Mouse (Mus musculus) heart, embryonic 13.5 days (tissue): ENCODE measurements around the gene Ccdc82. TPM values are rescaled to one million over a fixed set of nuclear protein-coding genes. Genes with fewer than 3 reads are reported as not detected.

ENCODE experiments used
- ATAC-seq: fragments of 200-750 bp; cut with Nextera tagmentation; 2 replicates; pipeline ENCODE4 v1.8.0; 2017; ENCODE audit warnings: moderate TSS enrichment; ENCODE audit not compliant: insufficient number of reproducible peaks, low FRiP score, low TSS enrichment; ENCODE audit errors: extremely low read depth
- H3K27ac ChIP-seq: fragments of 300-500 bp; sonication (generic); replicated peaks from 2 replicates; pipeline ENCODE4 v1.5.1; 2015; ENCODE audit warnings: moderate library complexity, mild to moderate bottlenecking, inconsistent platforms
- H3K27me3 ChIP-seq: fragments of 300-500 bp; sonication (generic); replicated peaks from 2 replicates; pipeline ENCODE4 v1.6.1; 2015; ENCODE audit warnings: mild to moderate bottlenecking, inconsistent platforms
- H3K36me3 ChIP-seq: fragments of 300-500 bp; sonication (generic); 2 replicates; pipeline ENCODE4 v1.6.1; 2015; ENCODE audit warnings: mild to moderate bottlenecking, inconsistent platforms
- H3K4me1 ChIP-seq: fragments of 300-500 bp; sonication (generic); 2 replicates; pipeline ENCODE4 v1.6.1; 2015; ENCODE audit warnings: inconsistent platforms
- H3K4me2 ChIP-seq: fragments of 300-500 bp; sonication (generic); 2 replicates; pipeline ENCODE4 v1.6.1; 2015; ENCODE audit warnings: inconsistent platforms, mild to moderate bottlenecking, moderate library complexity
- H3K4me3 ChIP-seq: fragments of 300-500 bp; sonication (generic); 2 replicates; pipeline ENCODE4 v1.5.1; 2015; ENCODE audit warnings: moderate library complexity, mild to moderate bottlenecking, inconsistent platforms
- H3K9ac ChIP-seq: fragments of 300-500 bp; sonication (generic); 2 replicates; pipeline ENCODE4 v1.6.1; 2015; ENCODE audit warnings: inconsistent platforms, mild to moderate bottlenecking, moderate library complexity
- H3K9me3 ChIP-seq: fragments of 300-500 bp; sonication (generic); 2 replicates; pipeline ENCODE4 v1.6.1; 2016; ENCODE audit warnings: inconsistent platforms
- WGBS: fragments of 180-500 bp; shearing (Covaris S2); methylation state at CpG from one replicate; pipeline ENCODE4 v1.1.7; 2015; ENCODE audit warnings: mixed read lengths; 5-methylcytosine and 5-hydroxymethylcytosine counted together
- polyA plus RNA-seq: library from polyadenylated mRNA; unstranded; fragments of >200 nt; fragmentation: Nextera tagmentation; extraction: Ambion mirVana; gene quantifications from 2 replicates; pipeline ENCODE4 v1.2.1, GENCODE M21; 2015

Gene Ccdc82
- polyA plus RNA-seq, 1 experiment from 2014 or later = 6.3 TPM

DNA sequence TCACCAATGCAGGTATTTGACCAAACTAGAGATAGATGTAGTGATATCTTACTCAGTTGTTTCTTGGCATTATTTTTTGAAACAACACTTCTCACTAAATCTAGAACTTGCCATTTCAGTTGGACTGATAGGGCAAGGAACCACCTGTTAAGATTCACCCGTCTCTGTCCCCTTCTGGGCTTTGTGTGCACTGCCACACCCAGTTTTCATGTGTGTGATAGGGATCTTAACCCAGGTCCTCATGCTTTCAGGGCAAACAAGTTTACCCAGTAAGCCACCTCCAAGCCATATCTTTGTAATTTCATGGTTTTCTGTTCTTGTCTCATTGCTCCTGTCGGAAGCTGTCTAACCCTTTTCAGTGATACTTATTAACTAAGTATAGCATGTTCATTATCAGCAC, 4.5 kb downstream of the Ccdc82 start:
- Histone ChIP-seq H3K4me3 (no peak overlapping the region), H3K27me3 (no peaks in the 10 kb centered on the region), H3K9me3 (no peaks in the 10 kb centered on the region), H3K9ac (no peak overlapping the region), H3K4me2 (no peak overlapping the region), H3K27ac (no peak overlapping the region), H3K4me1 (peaks cover 7% of the 10 kb centered on the region), H3K36me3 (peaks cover 12% of the 10 kb centered on the region)
- WGBS = 84% methylated on average over 2 of the region's 2 CpGs
- ATAC-seq = no peak

GRCm38 (mm10) chr9:13256726-13257125, 10.0 kb downstream of the Ccdc82 start:
- Histone ChIP-seq H3K9me3 (no peaks in the 10 kb centered on the region), H3K27me3 (no peaks in the 10 kb centered on the region), H3K4me3 (no peak overlapping the region), H3K36me3 (peaks cover 15% of the 10 kb centered on the region), H3K27ac (no peak overlapping the region), H3K9ac (no peak overlapping the region), H3K4me1 (no peaks in the 10 kb centered on the region), H3K4me2 (no peak overlapping the region)
- WGBS = 69% methylated on average over 1 of the region's 1 CpGs
- no peak for ATAC-seq

- Histone ChIP-seq H3K4me2 (no peak overlapping the region), H3K4me3 (no peak overlapping the region), H3K36me3 (peaks cover 6% of the 10 kb centered on the region), H3K9me3 (no peaks in the 10 kb centered on the region), H3K9ac (no peak overlapping the region), H3K27ac (no peak overlapping the region), H3K4me1 (no peaks in the 10 kb centered on the region), H3K27me3 (no peaks in the 10 kb centered on the region)
- WGBS = 86% methylated on average over 2 of the region's 2 CpGs
- ATAC-seq = no peak
These were observed 11.4 kb downstream of the Ccdc82 start for GRCm38 (mm10) chr9:13258173-13258572.

GRCm38 (mm10) chr9:13260980-13261379, 14.2 kb downstream of the Ccdc82 start:
- WGBS = 35% methylated on average over 3 of the region's 3 CpGs

GRCm38 (mm10) chr9:13273219-13273618, 26.5 kb downstream of the Ccdc82 start:
- H3K9me3 ChIP-seq = no peaks in the 10 kb centered on the region
- peaks cover 18% of the 10 kb centered on the region for H3K36me3 ChIP-seq
- 74% methylated on average over 1 of the region's 1 CpGs for WGBS
- no peak for ATAC-seq
- H3K4me1 ChIP-seq = no peaks in the 10 kb centered on the region
- H3K4me3 ChIP-seq = no peak overlapping the region
- H3K4me2 ChIP-seq = no peak overlapping the region
- no peak overlapping the region for H3K27ac ChIP-seq
- H3K27me3 ChIP-seq = no peaks in the 10 kb centered on the region
- no peak overlapping the region for H3K9ac ChIP-seq

More at GRCm38 (mm10) chr9:13260980-13261379, 14.2 kb downstream of the Ccdc82 start:
- no peak overlapping the region for H3K27ac ChIP-seq
- ATAC-seq = no peak
- no peak overlapping the region for H3K4me2 ChIP-seq
- no peaks in the 10 kb centered on the region for H3K27me3 ChIP-seq
- peaks cover 3% of the 10 kb centered on the region; the same call in 1 of the 2 replicates for H3K36me3 ChIP-seq
- no peak overlapping the region for H3K4me3 ChIP-seq
- no peaks in the 10 kb centered on the region for H3K9me3 ChIP-seq
- H3K9ac ChIP-seq = no peak overlapping the region
- H3K4me1 ChIP-seq = no peaks in the 10 kb centered on the region

DNA sequence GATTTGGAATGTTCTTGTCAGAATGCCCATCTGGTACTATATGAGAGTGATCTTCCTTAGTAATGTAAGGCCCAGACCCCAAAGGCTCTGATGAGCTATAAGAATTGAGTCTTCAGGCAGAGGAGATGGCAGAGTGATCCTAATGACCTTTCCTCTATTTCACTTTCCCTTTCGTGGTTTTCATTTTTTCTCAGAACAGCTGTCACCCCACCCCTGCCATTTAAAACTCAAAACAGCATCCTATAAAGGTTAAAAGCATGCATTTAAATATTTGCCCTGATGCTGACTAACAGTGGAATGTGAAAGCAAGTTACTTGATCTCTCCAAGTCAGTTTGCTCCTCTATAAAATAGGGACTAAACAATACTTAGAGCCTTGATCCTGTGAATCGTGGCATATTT, 40.7 kb downstream of the Ccdc82 start:
- WGBS = 60% methylated on average over 2 of the region's 2 CpGs
- Histone ChIP-seq H3K9ac (no peak overlapping the region), H3K4me1 (no peaks in the 10 kb centered on the region), H3K27ac (no peak overlapping the region), H3K36me3 (0 out of 2 replicates have a peak, but pooled peaks cover 4% of the 10 kb centered on the region), H3K4me2 (no peak overlapping the region), H3K9me3 (no peaks in the 10 kb centered on the region), H3K27me3 (no peaks in the 10 kb centered on the region), H3K4me3 (no peak overlapping the region)
- no peak for ATAC-seq

DNA sequence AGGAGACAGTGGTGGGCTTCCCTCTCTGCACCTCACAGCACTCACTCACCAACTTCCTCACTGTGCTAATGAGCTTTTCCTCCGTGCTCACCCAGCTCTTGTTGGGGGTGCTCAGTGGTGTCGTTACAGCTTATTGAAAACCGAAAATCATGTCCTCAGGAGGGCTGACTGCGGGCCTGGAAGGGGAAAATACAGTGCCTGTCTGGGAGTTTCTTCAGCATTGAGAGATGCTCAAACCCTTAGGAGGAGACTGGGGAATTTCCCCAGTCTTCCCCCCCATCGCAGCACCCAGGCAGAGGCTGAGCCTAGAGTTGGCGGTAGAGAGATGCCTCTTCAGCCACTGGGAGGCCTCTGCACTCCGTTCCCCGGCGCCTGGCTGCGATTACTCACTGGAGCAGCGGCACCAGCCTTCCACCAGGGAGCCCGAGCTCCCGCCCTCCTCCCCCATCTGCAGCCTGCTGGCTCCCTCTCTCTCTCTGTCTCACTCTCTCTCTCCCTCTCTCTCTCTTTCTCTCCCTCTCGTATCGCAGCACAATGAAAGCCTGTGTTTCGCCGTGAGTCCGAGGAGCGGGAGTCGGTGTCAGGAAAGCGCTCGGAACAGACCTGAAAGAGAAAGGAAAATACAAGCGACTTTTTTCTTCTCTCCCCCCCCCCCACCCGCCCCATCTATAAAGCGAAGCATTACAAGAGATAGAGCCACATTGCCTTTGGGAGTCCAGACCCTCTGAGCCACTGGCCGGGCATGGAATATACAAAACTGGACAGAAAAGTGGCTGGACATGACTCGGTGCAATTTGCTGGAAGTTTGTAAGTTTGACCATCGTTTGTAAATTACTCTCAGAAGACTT, 49.7 kb downstream of the Ccdc82 start:
- WGBS = under 1% methylated on average over 28 of the region's 28 CpGs
- no peaks in the 10 kb centered on the region for H3K36me3 ChIP-seq
- H3K4me1 ChIP-seq = peaks cover 39% of the 10 kb centered on the region
- H3K27ac ChIP-seq = peak overlapping the region; percentile 91
- H3K4me2 ChIP-seq = peak overlapping the region; percentile 97
- H3K27me3 ChIP-seq = no peaks in the 10 kb centered on the region
- peak overlapping the region; percentile 74 for H3K4me3 ChIP-seq
- no peaks in the 10 kb centered on the region for H3K9me3 ChIP-seq
- ATAC-seq = peak; percentile 82
- H3K9ac ChIP-seq = peak overlapping the region; percentile 89

DNA sequence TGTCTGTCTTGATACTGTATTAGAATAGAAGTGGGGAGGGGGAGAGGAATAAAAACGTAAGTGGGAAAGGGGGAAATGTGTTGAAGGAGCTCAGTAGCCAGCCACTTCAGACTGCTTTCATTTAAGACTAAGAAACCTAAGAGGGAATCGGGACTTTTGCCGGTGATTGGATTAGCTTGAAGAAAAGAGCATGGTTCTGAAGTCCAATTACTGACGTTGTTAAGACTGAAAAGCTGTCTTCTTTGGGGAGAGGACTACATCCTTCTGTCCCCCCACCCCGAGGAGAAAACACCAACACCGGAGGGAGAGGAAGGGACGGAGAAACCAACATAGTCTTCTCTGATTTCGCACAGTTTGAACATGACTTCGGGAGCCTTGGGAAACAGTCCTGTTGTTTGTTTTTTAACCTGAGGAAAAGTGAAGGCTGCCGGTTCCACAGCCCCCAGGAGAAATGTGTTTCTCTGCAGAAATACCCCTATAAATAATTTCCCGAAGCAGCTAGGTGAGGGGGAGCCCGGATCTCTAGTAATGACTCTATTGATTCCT, 50.4 kb downstream of the Ccdc82 start:
- Histone ChIP-seq H3K36me3 (no peaks in the 10 kb centered on the region), H3K9ac (peak overlapping the region; percentile 89), H3K4me1 (peaks cover 46% of the 10 kb centered on the region), H3K4me2 (peak overlapping the region; percentile 97), H3K27ac (peak overlapping the region; percentile 91), H3K4me3 (peak overlapping the region; percentile 74), H3K9me3 (no peaks in the 10 kb centered on the region), H3K27me3 (no peaks in the 10 kb centered on the region)
- WGBS = 0% methylated on average over 12 of the region's 12 CpGs
- no peak for ATAC-seq

DNA sequence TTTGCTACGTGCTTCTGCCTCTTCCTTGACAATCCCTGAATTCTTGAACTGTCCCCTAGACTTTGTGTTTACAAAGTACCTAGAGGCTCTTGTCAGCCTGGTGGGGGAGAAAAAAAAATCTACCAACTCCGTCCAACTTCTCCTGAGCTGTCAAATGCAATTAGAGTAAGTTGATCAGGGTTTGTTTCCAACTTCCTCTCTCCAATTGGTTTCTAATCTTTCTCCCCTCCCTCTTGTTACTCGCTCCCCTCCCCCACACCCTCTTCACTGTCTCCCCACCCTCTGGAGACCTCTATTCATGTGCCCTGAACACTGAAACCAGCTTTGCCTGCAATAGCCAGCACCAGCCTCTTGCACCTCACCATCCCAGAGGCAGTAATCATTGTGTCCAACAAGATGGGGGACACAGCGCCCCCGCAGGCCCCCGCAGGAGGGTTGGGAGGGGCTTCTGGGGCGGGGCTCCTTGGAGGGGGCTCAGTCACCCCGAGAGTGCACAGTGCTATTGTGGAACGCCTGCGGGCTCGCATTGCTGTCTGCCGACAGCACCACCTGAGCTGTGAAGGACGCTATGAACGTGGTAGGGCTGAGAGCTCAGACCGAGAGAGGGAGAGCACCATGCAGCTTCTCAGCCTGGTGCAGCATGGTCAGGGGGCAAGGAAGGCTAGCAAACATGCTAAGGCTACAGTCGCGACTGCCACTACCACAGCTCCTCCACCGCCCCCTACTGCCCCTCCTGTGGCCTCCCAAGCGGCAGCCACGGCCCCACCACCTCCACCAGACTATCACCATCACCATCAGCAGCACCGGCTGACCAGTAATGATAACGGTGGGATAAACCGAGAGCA, 51.1 kb downstream of the Ccdc82 start, which contains the start of gene Maml2:
Maml2 (plus strand) TSS at position 290 of the 845 bp plus-strand sequence.
- peaks cover 53% of the 10 kb centered on the region for H3K4me1 ChIP-seq
- peak; percentile 69 for ATAC-seq
- no peaks in the 10 kb centered on the region for H3K27me3 ChIP-seq
- H3K9ac ChIP-seq = peak within 1 kb of the TSS; percentile 89
- peak within 1 kb of the TSS; percentile 91 for H3K27ac ChIP-seq
- WGBS = 1% methylated on average over 23 of the region's 23 CpGs
- H3K4me2 ChIP-seq = peak within 1 kb of the TSS; percentile 97
- no peaks in the 10 kb centered on the region for H3K9me3 ChIP-seq
- no peaks in the 10 kb centered on the region for H3K36me3 ChIP-seq
- peak within 1 kb of the TSS; percentile 74 for H3K4me3 ChIP-seq

DNA sequence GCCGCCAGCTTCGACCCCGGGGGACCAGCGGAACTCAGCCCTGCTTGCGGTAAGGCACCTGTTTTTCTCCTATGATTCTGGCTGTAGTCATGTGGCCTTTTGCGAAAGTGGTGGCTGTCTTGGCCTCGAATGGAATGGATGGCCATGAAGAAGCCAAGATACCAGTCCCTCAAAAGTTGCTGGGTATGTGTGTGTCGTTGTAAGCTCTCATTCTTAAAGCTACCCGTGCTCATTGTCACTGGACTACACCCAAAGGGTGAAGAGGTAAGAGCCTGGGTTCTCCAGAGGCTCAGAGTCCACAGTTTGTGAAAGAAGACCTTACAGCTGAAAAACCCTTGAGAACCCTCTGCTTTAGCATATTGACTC, 51.7 kb downstream of the Ccdc82 start:
- Histone ChIP-seq H3K4me1 (peaks cover 59% of the 10 kb centered on the region), H3K9ac (peak overlapping the region; percentile 89), H3K4me2 (peak overlapping the region; percentile 97), H3K27me3 (no peaks in the 10 kb centered on the region), H3K9me3 (no peaks in the 10 kb centered on the region), H3K36me3 (no peaks in the 10 kb centered on the region), H3K4me3 (peak overlapping the region; percentile 74), H3K27ac (peak overlapping the region; percentile 91)
- WGBS = 18% methylated on average over 9 of the region's 9 CpGs
- ATAC-seq = no peak

- Histone ChIP-seq H3K9me3 (no peaks in the 10 kb centered on the region), H3K4me3 (peak overlapping the region; percentile 74), H3K4me2 (peak overlapping the region; percentile 97), H3K27ac (peak overlapping the region; percentile 91), H3K9ac (peak overlapping the region; percentile 89), H3K27me3 (no peaks in the 10 kb centered on the region), H3K4me1 (peaks cover 66% of the 10 kb centered on the region), H3K36me3 (no peaks in the 10 kb centered on the region)
- no peak for ATAC-seq
- 66% methylated on average over 6 of the region's 6 CpGs for WGBS
These were observed 52.4 kb downstream of the Ccdc82 start for GRCm38 (mm10) chr9:13299190-13299589.
